Mouse (Mus musculus) midbrain, postnatal 0 days (tissue): ENCODE results near the gene Ambra1. TPM values are rescaled to one million over a fixed set of nuclear protein-coding genes. Genes with fewer than 3 reads are reported as not detected.

Experiments
- ATAC-seq: fragments of 200-750 bp; cut with Nextera tagmentation; 2 replicates; pipeline ENCODE4 v1.8.0; 2017; ENCODE audit warnings: moderate number of reproducible peaks, mild to moderate bottlenecking, moderate TSS enrichment, moderate library complexity; ENCODE audit not compliant: low FRiP score
- DNase-seq: peaks from one replicate; pipeline ENCODE4 v3.0.0-alpha.2; 2015; ENCODE audit warnings: low spot score
- H3K27ac ChIP-seq: fragments of 300-500 bp; sonication (generic); 2 replicates; pipeline ENCODE4 v1.5.1; 2014; ENCODE audit warnings: low read depth, mild to moderate bottlenecking, low read length, mixed read lengths
- H3K27me3 ChIP-seq: fragments of 300-500 bp; sonication (generic); 2 replicates; pipeline ENCODE4 v1.6.1; 2014; ENCODE audit warnings: low read length, control low read depth, mixed read lengths; ENCODE audit not compliant: insufficient read depth
- H3K36me3 ChIP-seq: fragments of 300-500 bp; sonication (generic); 2 replicates; pipeline ENCODE4 v1.6.1; 2014; ENCODE audit warnings: low read length, control low read depth, mixed read lengths; ENCODE audit not compliant: insufficient read depth
- H3K4me1 ChIP-seq: fragments of 300-500 bp; sonication (generic); 2 replicates; pipeline ENCODE4 v1.6.1; 2014; ENCODE audit warnings: mild to moderate bottlenecking, control low read depth, antibody characterized with exemption, low read length, mixed read lengths; ENCODE audit not compliant: insufficient read depth
- H3K4me2 ChIP-seq: fragments of 300-500 bp; sonication (generic); 2 replicates; pipeline ENCODE4 v1.6.1; 2014; ENCODE audit warnings: low read depth, mild to moderate bottlenecking, low read length, mixed read lengths; ENCODE audit not compliant: poor library complexity, severe bottlenecking
- H3K4me3 ChIP-seq: fragments of 300-500 bp; sonication (generic); 2 replicates; pipeline ENCODE4 v1.5.1; 2014; ENCODE audit warnings: low read depth, mild to moderate bottlenecking, low read length, moderate library complexity
- H3K9ac ChIP-seq: fragments of 300-500 bp; sonication (generic); replicated peaks from 2 replicates; pipeline ENCODE4 v1.6.1; 2014; ENCODE audit warnings: mild to moderate bottlenecking, low read length, moderate library complexity, mixed read lengths; ENCODE audit not compliant: poor library complexity, severe bottlenecking
- H3K9me3 ChIP-seq: fragments of 300-500 bp; sonication (generic); 2 replicates; pipeline ENCODE4 v1.6.1; 2016; ENCODE audit warnings: low read length, control low read depth
- CTCF ChIP-seq: IDR thresholded peaks from 2 replicates; pipeline ENCODE4 v1.5.1; 2016; ENCODE audit warnings: antibody characterized with exemption, mild to moderate bottlenecking
- WGBS: fragments of 180-500 bp; shearing (Covaris S2); extraction: QIAGEN DNeasy Blood & Tissue Kit; methylation state at CpG from one replicate; pipeline ENCODE4 v1.1.7; 2014; 5-methylcytosine and 5-hydroxymethylcytosine counted together
- polyA plus RNA-seq: library from polyadenylated mRNA; unstranded; fragments of >200 nt; fragmentation: Nextera tagmentation; extraction: Ambion mirVana; gene quantifications from 2 replicates; pipeline ENCODE4 v1.2.1, GENCODE M21; 2015
- total RNA-seq: library from RNA; depleted of rRNA; stranded (reverse); fragments of >200 nt; gene quantifications from 2 replicates; pipeline ENCODE4 v1.2.3, GENCODE M21; 2014

Ambra1 gene
- total and polyA plus RNA-seq, 2 experiments from 2014 or later = 19.3 to 59.5 TPM

DNA sequence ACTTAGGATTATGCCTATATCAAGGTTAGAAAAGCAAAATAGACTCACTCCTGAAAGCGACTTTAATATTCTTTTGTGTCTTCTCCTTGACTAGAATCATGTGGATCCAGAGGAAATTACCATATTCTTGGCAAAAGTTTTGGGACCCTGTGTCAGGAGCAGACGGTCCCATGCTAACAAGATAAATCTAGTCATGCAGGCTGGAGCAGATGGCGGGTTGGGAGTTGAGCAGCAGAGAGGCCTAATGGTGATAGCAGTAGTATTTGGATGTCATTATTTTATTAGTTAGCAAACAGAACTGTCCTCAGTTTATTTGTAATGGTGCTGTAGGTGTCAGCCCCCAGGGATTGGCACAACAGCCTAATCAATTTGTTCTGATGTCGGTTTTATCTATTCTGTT is 154.0 kb downstream of the Ambra1 start:
- peak; percentile 56 for DNase-seq
- H3K4me3 ChIP-seq = no peak overlapping the region
- H3K27me3 ChIP-seq = no peaks in the 10 kb centered on the region
- no peak for TF ChIP-seq CTCF
- no peaks in the 10 kb centered on the region for H3K4me1 ChIP-seq
- no peak overlapping the region for H3K4me2 ChIP-seq
- WGBS = 81% methylated on average over 4 of the region's 4 CpGs
- no peaks in the 10 kb centered on the region for H3K9me3 ChIP-seq
- no peak overlapping the region for H3K27ac ChIP-seq
- H3K9ac ChIP-seq = no peak overlapping the region
- peaks cover 13% of the 10 kb centered on the region; the same call in 1 of the 2 replicates for H3K36me3 ChIP-seq
- no peak for ATAC-seq

DNA sequence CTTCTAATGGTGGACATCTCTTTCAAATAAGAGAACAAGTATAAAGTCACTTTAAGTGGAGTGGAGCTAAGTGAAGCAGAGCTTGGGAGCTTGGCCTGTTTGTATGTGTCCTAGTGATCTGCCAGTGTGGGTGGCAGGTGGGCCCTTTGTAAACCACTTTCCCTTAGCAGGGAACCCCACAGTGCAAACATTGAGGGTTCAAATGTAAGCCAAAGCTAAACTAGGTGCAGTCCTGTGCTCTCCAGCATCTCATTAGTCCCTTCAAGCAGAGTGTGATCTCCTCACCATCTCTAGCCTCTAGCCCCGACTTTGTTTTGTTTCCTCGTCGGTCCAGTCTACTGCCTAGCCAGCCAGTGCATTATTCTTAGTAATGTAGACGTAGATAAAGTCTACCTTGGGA is 154.7 kb downstream of the Ambra1 start:
- Histone ChIP-seq H3K36me3 (peaks cover 13% of the 10 kb centered on the region; the same call in 1 of the 2 replicates), H3K4me1 (no peaks in the 10 kb centered on the region), H3K9ac (no peak overlapping the region), H3K27me3 (no peaks in the 10 kb centered on the region), H3K9me3 (no peaks in the 10 kb centered on the region), H3K27ac (no peak overlapping the region), H3K4me3 (no peak overlapping the region), H3K4me2 (no peak overlapping the region)
- no peak for TF ChIP-seq CTCF
- DNase-seq (no peak), ATAC-seq (no peak)
- 74% methylated on average over 4 of the region's 4 CpGs for WGBS

DNA sequence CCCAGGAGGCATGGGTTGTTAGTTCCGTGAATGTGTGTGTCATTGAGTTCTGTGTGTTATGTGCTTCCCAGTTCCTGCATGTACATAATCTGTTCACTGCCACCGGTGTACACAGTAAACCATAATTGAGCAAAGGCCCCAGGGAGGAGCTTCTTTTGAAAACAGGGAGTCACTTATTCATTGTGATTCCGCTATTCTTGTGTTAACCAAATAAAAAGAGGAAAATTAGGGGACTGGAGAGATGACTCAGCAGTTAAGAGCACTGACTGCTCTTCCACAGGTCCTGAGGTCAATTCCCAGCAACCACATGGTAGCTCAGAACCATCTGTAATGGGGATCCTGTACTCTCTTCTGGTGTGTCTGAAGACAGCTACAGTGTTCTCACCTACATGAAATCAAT is 164.8 kb downstream of the Ambra1 start:
- Histone ChIP-seq H3K9me3 (no peaks in the 10 kb centered on the region), H3K27ac (no peak overlapping the region), H3K27me3 (no peaks in the 10 kb centered on the region), H3K9ac (no peak overlapping the region), H3K4me3 (no peak overlapping the region), H3K4me1 (no peaks in the 10 kb centered on the region), H3K36me3 (no peaks in the 10 kb centered on the region; the same call in 1 of the 2 replicates), H3K4me2 (no peak overlapping the region)
- ATAC-seq = no peak
- 84% methylated on average over 3 of the region's 3 CpGs for WGBS
- no peak for DNase-seq
- no peak for TF ChIP-seq CTCF

- ATAC-seq = no peak
- no peak for TF ChIP-seq CTCF
- H3K27ac ChIP-seq = no peak overlapping the region
These were observed 165.5 kb downstream of the Ambra1 start for GRCm38 (mm10) chr2:91895401-91895800.

GRCm38 (mm10) chr2:91897968-91898367 is 168.0 kb downstream of the Ambra1 start:
- Histone ChIP-seq H3K9ac (no peak overlapping the region), H3K27ac (no peak overlapping the region), H3K4me1 (no peaks in the 10 kb centered on the region), H3K36me3 (no peaks in the 10 kb centered on the region; the same call in 1 of the 2 replicates), H3K4me2 (no peak overlapping the region), H3K4me3 (no peak overlapping the region), H3K27me3 (no peaks in the 10 kb centered on the region), H3K9me3 (no peaks in the 10 kb centered on the region)
- ATAC-seq (no peak), DNase-seq (peak; percentile 19)
- TF ChIP-seq CTCF = no peak

More at GRCm38 (mm10) chr2:91895401-91895800, 165.5 kb downstream of the Ambra1 start:
- Histone ChIP-seq H3K36me3 (no peaks in the 10 kb centered on the region; the same call in 1 of the 2 replicates), H3K27me3 (no peaks in the 10 kb centered on the region), H3K4me1 (no peaks in the 10 kb centered on the region), H3K9me3 (no peaks in the 10 kb centered on the region), H3K4me2 (no peak overlapping the region), H3K4me3 (no peak overlapping the region), H3K9ac (no peak overlapping the region)
- DNase-seq = no peak
- WGBS = 96% methylated on average over 3 of the region's 3 CpGs

DNA sequence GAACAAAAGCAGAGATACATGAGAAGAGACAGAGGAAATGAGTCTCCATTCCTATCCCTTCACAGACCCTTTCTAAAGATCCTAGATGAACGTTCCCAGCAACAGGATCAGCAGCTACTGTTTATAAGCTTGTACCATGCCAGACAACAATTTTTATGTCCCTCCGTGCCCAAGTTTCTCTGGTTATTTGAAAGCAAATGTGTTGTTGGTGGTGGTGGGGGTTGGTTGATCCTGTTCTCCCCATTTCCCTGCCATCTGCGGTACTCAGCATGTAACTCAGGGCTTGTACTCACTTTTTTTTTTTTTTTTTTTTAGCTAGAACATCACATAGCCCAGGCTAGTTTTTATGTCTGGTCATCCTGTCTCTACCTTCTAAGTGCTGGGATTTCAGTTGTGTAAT is 169.2 kb downstream of the Ambra1 start:
- no peaks in the 10 kb centered on the region for H3K9me3 ChIP-seq
- 90% methylated on average over 3 of the region's 3 CpGs for WGBS
- no peak overlapping the region for H3K4me3 ChIP-seq

More for the DNA sequence above, 169.2 kb downstream of the Ambra1 start:
- no peak overlapping the region for H3K4me2 ChIP-seq
- no peaks in the 10 kb centered on the region for H3K4me1 ChIP-seq
- no peak overlapping the region for H3K27ac ChIP-seq
- H3K27me3 ChIP-seq = no peaks in the 10 kb centered on the region
- no peak for TF ChIP-seq CTCF
- ATAC-seq (no peak), DNase-seq (no peak)
- no peaks in the 10 kb centered on the region; the same call in 1 of the 2 replicates for H3K36me3 ChIP-seq
- no peak overlapping the region for H3K9ac ChIP-seq
